Mouse (Mus musculus) testis, adult 2 months (tissue): ENCODE results near the gene Ppargc1a. TPM values are rescaled to one million over a fixed set of nuclear protein-coding genes. Genes with fewer than 3 reads are reported as not detected.

Source experiments
- H3K27ac ChIP-seq: fragments of 200-500 bp; 2 replicates; pipeline ENCODE4 v1.5.1; 2012; ENCODE audit warnings: low read depth, low read length; ENCODE audit not compliant: control insufficient read depth, insufficient read depth
- H3K27me3 ChIP-seq: fragments of 200-500 bp; 2 replicates; pipeline ENCODE4 v1.6.1; 2012; ENCODE audit warnings: mild to moderate bottlenecking, low read length, moderate library complexity; ENCODE audit not compliant: control insufficient read depth, insufficient read depth
- H3K36me3 ChIP-seq: fragments of 200-500 bp; 2 replicates; pipeline ENCODE4 v1.6.1; 2012; ENCODE audit warnings: mild to moderate bottlenecking, low read length; ENCODE audit not compliant: control insufficient read depth, insufficient read depth
- H3K4me1 ChIP-seq: fragments of 200-500 bp; 2 replicates; pipeline ENCODE4 v1.6.1; 2012; ENCODE audit warnings: low read length; ENCODE audit not compliant: control insufficient read depth, insufficient read depth
- H3K4me3 ChIP-seq: fragments of 200-500 bp; 2 replicates; pipeline ENCODE4 v1.5.1; 2012; ENCODE audit warnings: low read depth, mild to moderate bottlenecking, low read length, moderate library complexity, mixed read lengths; ENCODE audit not compliant: control insufficient read depth
- CTCF ChIP-seq: fragments of 200-500 bp; IDR thresholded peaks from 2 replicates; pipeline ENCODE4 v1.5.1; 2012; ENCODE audit warnings: low read depth, mild to moderate bottlenecking, inconsistent platforms, low read length, moderate library complexity; ENCODE audit not compliant: control insufficient read depth, insufficient read depth, insufficient replicate concordance
- POLR2A ChIP-seq: fragments of 200-500 bp; IDR thresholded peaks from 2 replicates; pipeline ENCODE4 v1.6.1; 2012; ENCODE audit warnings: low read depth, mild to moderate bottlenecking, inconsistent platforms, low read length, moderate library complexity; ENCODE audit not compliant: control insufficient read depth
- polyA plus RNA-seq: library from polyadenylated mRNA; depleted of rRNA; stranded (reverse); fragments of >200 nt; gene quantifications from 2 replicates; pipeline ENCODE4 v1.2.3, GENCODE M21; 2012

The Ppargc1a gene
- polyA plus RNA-seq, 1 experiment: 0.89 TPM

- TF ChIP-seq POLR2A: no peak
Measured at GRCm38 (mm10) chr5:51591537-51592154, 24.1 kb upstream of the Ppargc1a start.

GRCm38 (mm10) chr5:51586187-51586586, 18.7 kb upstream of the Ppargc1a start:
- H3K36me3 ChIP-seq: no peaks in the 10 kb centered on the region
- TF ChIP-seq POLR2A (no peak), CTCF (no peak)
- H3K4me1 ChIP-seq: no peaks in the 10 kb centered on the region
- H3K27ac ChIP-seq: no peak overlapping the region
- no peaks in the 10 kb centered on the region for H3K27me3 ChIP-seq
- no peak overlapping the region for H3K4me3 ChIP-seq

More at GRCm38 (mm10) chr5:51591537-51592154, 24.1 kb upstream of the Ppargc1a start:
- H3K36me3 ChIP-seq: no peaks in the 10 kb centered on the region
- no peaks in the 10 kb centered on the region for H3K27me3 ChIP-seq
- no peak overlapping the region for H3K4me3 ChIP-seq
- H3K27ac ChIP-seq: no peak overlapping the region
- H3K4me1 ChIP-seq: no peaks in the 10 kb centered on the region

GRCm38 (mm10) chr5:51584987-51585386, 17.5 kb upstream of the Ppargc1a start:
- H3K4me1 ChIP-seq: no peaks in the 10 kb centered on the region
- no peak overlapping the region for H3K4me3 ChIP-seq
- H3K36me3 ChIP-seq: no peaks in the 10 kb centered on the region
- TF ChIP-seq POLR2A: no peak
- TF ChIP-seq CTCF: no peak
- no peak overlapping the region for H3K27ac ChIP-seq
- H3K27me3 ChIP-seq: no peaks in the 10 kb centered on the region

- no peak for TF ChIP-seq CTCF
- TF ChIP-seq POLR2A: no peak
- Histone ChIP-seq H3K27me3 (no peaks in the 10 kb centered on the region), H3K27ac (no peak overlapping the region)
Measured at GRCm38 (mm10) chr5:51584186-51584585, 16.7 kb upstream of the Ppargc1a start.

GRCm38 (mm10) chr5:51583632-51584031, 16.1 kb upstream of the Ppargc1a start:
- TF ChIP-seq POLR2A: no peak
- TF ChIP-seq CTCF: no peak
- H3K27ac ChIP-seq: no peak overlapping the region
- no peak overlapping the region for H3K4me3 ChIP-seq
- no peaks in the 10 kb centered on the region for H3K36me3 ChIP-seq
- H3K4me1 ChIP-seq: no peaks in the 10 kb centered on the region
- H3K27me3 ChIP-seq: no peaks in the 10 kb centered on the region

More at GRCm38 (mm10) chr5:51584186-51584585, 16.7 kb upstream of the Ppargc1a start:
- no peaks in the 10 kb centered on the region for H3K4me1 ChIP-seq
- no peak overlapping the region for H3K4me3 ChIP-seq
- H3K36me3 ChIP-seq: no peaks in the 10 kb centered on the region

GRCm38 (mm10) chr5:51583030-51583429, 15.5 kb upstream of the Ppargc1a start:
- Histone ChIP-seq H3K27ac (no peak overlapping the region), H3K4me1 (no peaks in the 10 kb centered on the region), H3K27me3 (no peaks in the 10 kb centered on the region), H3K36me3 (no peaks in the 10 kb centered on the region), H3K4me3 (no peak overlapping the region)
- TF ChIP-seq POLR2A (no peak), CTCF (no peak)

GRCm38 (mm10) chr5:51582618-51583017, 15.1 kb upstream of the Ppargc1a start:
- Histone ChIP-seq H3K36me3 (no peaks in the 10 kb centered on the region), H3K4me3 (no peak overlapping the region), H3K4me1 (no peaks in the 10 kb centered on the region), H3K27me3 (no peaks in the 10 kb centered on the region), H3K27ac (no peak overlapping the region)
- TF ChIP-seq CTCF (no peak), POLR2A (no peak)

- no peak for TF ChIP-seq POLR2A
- TF ChIP-seq CTCF: no peak
- H3K27ac ChIP-seq: no peak overlapping the region
- H3K27me3 ChIP-seq: no peaks in the 10 kb centered on the region
- H3K4me1 ChIP-seq: no peaks in the 10 kb centered on the region
- no peaks in the 10 kb centered on the region for H3K36me3 ChIP-seq
- no peak overlapping the region for H3K4me3 ChIP-seq
Measured at GRCm38 (mm10) chr5:51577594-51577993, 10.1 kb upstream of the Ppargc1a start.
